Mouse (Mus musculus): Measurements from ENCODE around the gene Ier5l. TPM values are rescaled to one million over a fixed set of nuclear protein-coding genes. Genes with fewer than 3 reads are reported as not detected.

The Ier5l gene
- total and polyA plus RNA-seq, 2 experiments from 2014 or later = 2.4 to 30.2 TPM

- Histone ChIP-seq H3K4me1 (ENCODE audit: insufficient read depth, low read length) (peaks cover 17% of the 10 kb centered on the region), H3K9ac (replicated peaks; ENCODE audit: low read length) (peak overlapping the region; percentile 63), H3K4me2 (ENCODE audit: low read depth, low read length) (peak overlapping the region; percentile 77), H3K9me3 (ENCODE audit: low read length) (no peaks in the 10 kb centered on the region), H3K4me3 (ENCODE audit: low read length) (peak overlapping the region; percentile 80), H3K27me3 (ENCODE audit: insufficient read depth, low read length) (no peaks in the 10 kb centered on the region), H3K27ac (peak overlapping the region; percentile 82), H3K36me3 (ENCODE audit: insufficient read depth, low read length) (no peaks in the 10 kb centered on the region)
- under 1% methylated on average over 46 of the region's 46 CpGs for WGBS
- DNase-seq (ENCODE audit: low spot score) (peak; percentile 80), ATAC-seq (peak; percentile 8)
- TF ChIP-seq CTCF (IDR thresholded peaks at IDR 0.05; ENCODE audit: low read depth) = peak; percentile 44
Measured at GRCm38 (mm10) chr2:30470143-30470946, 3.7 kb downstream of the Ier5l start.

- ATAC-seq (peak; percentile 55), DNase-seq (ENCODE audit: low spot score) (peak; percentile 94)
- Histone ChIP-seq H3K4me3 (ENCODE audit: low read length) (peak overlapping the region; percentile 80), H3K4me1 (ENCODE audit: insufficient read depth, low read length) (peaks cover 17% of the 10 kb centered on the region), H3K36me3 (ENCODE audit: insufficient read depth, low read length) (no peaks in the 10 kb centered on the region), H3K27me3 (ENCODE audit: insufficient read depth, low read length) (no peaks in the 10 kb centered on the region), H3K4me2 (ENCODE audit: low read depth, low read length) (peak overlapping the region; percentile 77), H3K9ac (replicated peaks; ENCODE audit: low read length) (peak overlapping the region; percentile 63), H3K9me3 (ENCODE audit: low read length) (no peaks in the 10 kb centered on the region), H3K27ac (peak overlapping the region; percentile 82; the same call in 1 of the 2 replicates)
- peak; percentile 83 for TF ChIP-seq CTCF (IDR thresholded peaks at IDR 0.05; ENCODE audit: low read depth)
- 2% methylated on average over 19 of the region's 19 CpGs for WGBS
Measured at GRCm38 (mm10) chr2:30469796-30470142, 4.2 kb downstream of the Ier5l start.

- Histone ChIP-seq H3K9me3 (ENCODE audit: low read length) (no peaks in the 10 kb centered on the region), H3K27ac (peak overlapping the region; percentile 36; the same call in 1 of the 2 replicates), H3K9ac (replicated peaks; ENCODE audit: low read length) (peak overlapping the region; percentile 63; the same call in 1 of the 2 replicates), H3K27me3 (ENCODE audit: insufficient read depth, low read length) (no peaks in the 10 kb centered on the region), H3K4me3 (ENCODE audit: low read length) (no peak overlapping the region), H3K4me2 (ENCODE audit: low read depth, low read length) (peak overlapping the region; percentile 77), H3K36me3 (ENCODE audit: insufficient read depth, low read length) (no peaks in the 10 kb centered on the region), H3K4me1 (ENCODE audit: insufficient read depth, low read length) (peaks cover 12% of the 10 kb centered on the region; the same call in 1 of the 2 replicates)
- WGBS = 53% methylated on average over 6 of the region's 6 CpGs
- no peak for TF ChIP-seq CTCF (IDR thresholded peaks at IDR 0.05; ENCODE audit: low read depth)
- no peak for DNase-seq (ENCODE audit: low spot score)
- no peak for ATAC-seq
Measured at GRCm38 (mm10) chr2:30469009-30469408, 5.0 kb downstream of the Ier5l start.

GRCm38 (mm10) chr2:30466787-30467186 is 7.2 kb downstream of the Ier5l start:
- Histone ChIP-seq H3K9me3 (ENCODE audit: low read length) (no peaks in the 10 kb centered on the region), H3K4me1 (ENCODE audit: insufficient read depth, low read length) (peaks cover 12% of the 10 kb centered on the region; the same call in 1 of the 2 replicates), H3K27me3 (ENCODE audit: insufficient read depth, low read length) (no peaks in the 10 kb centered on the region), H3K27ac (no peak overlapping the region), H3K4me2 (ENCODE audit: low read depth, low read length) (no peak overlapping the region), H3K36me3 (ENCODE audit: insufficient read depth, low read length) (no peaks in the 10 kb centered on the region), H3K4me3 (ENCODE audit: low read length) (no peak overlapping the region), H3K9ac (replicated peaks; ENCODE audit: low read length) (no peak overlapping the region)
- no peak for TF ChIP-seq CTCF (IDR thresholded peaks at IDR 0.05; ENCODE audit: low read depth)
- 72% methylated on average over 4 of the region's 4 CpGs for WGBS
- no peak for DNase-seq (ENCODE audit: low spot score)
- no peak for ATAC-seq

GRCm38 (mm10) chr2:30464411-30464810 is 9.6 kb downstream of the Ier5l start:
- WGBS = 69% methylated on average over 5 of the region's 5 CpGs
- H3K27me3 ChIP-seq (ENCODE audit: insufficient read depth, low read length) = no peaks in the 10 kb centered on the region
- DNase-seq (ENCODE audit: low spot score) (no peak), ATAC-seq (peak; percentile 5; the same call in 1 of the 2 replicates)
- peak overlapping the region; percentile 28; the same call in 1 of the 2 replicates for H3K27ac ChIP-seq
- H3K4me1 ChIP-seq (ENCODE audit: insufficient read depth, low read length) = peaks cover 4% of the 10 kb centered on the region; the same call in 1 of the 2 replicates
- no peak for TF ChIP-seq CTCF (IDR thresholded peaks at IDR 0.05; ENCODE audit: low read depth)
- peak overlapping the region; percentile 13; the same call in 1 of the 2 replicates for H3K9ac ChIP-seq (replicated peaks; ENCODE audit: low read length)
- H3K4me3 ChIP-seq (ENCODE audit: low read length) = no peak overlapping the region; the same call in 1 of the 2 replicates
- no peaks in the 10 kb centered on the region for H3K9me3 ChIP-seq (ENCODE audit: low read length)
- no peaks in the 10 kb centered on the region for H3K36me3 ChIP-seq (ENCODE audit: insufficient read depth, low read length)
- H3K4me2 ChIP-seq (ENCODE audit: low read depth, low read length) = peak overlapping the region; percentile 52

- DNase-seq (ENCODE audit: low spot score) (peak; percentile 68), ATAC-seq (peak; percentile 90)
- Histone ChIP-seq H3K27ac (peak overlapping the region; percentile 28; the same call in 1 of the 2 replicates), H3K4me3 (ENCODE audit: low read length) (peak overlapping the region; percentile 21), H3K27me3 (ENCODE audit: insufficient read depth, low read length) (no peaks in the 10 kb centered on the region), H3K36me3 (ENCODE audit: insufficient read depth, low read length) (no peaks in the 10 kb centered on the region), H3K4me1 (ENCODE audit: insufficient read depth, low read length) (peaks cover 4% of the 10 kb centered on the region; the same call in 1 of the 2 replicates), H3K9ac (replicated peaks; ENCODE audit: low read length) (peak overlapping the region; percentile 13), H3K9me3 (ENCODE audit: low read length) (no peaks in the 10 kb centered on the region), H3K4me2 (ENCODE audit: low read depth, low read length) (peak overlapping the region; percentile 52)
- WGBS = 2% methylated on average over 9 of the region's 9 CpGs
- TF ChIP-seq CTCF (IDR thresholded peaks at IDR 0.05; ENCODE audit: low read depth) = no peak
Measured at GRCm38 (mm10) chr2:30463904-30464330, 10.1 kb downstream of the Ier5l start.
